Mouse (Mus musculus): ENCODE data around the gene Asf1a. TPM values are rescaled to one million over a fixed set of nuclear protein-coding genes. Genes with fewer than 3 reads are reported as not detected.

Gene Asf1a
- polyA plus RNA-seq, 1 experiment from 2014 or later = 169 TPM

Other genes starting within 250 kb of the Asf1a start
- gene Cep85l, start 216.8 kb upstream of the Asf1a start, polyA plus RNA-seq (2014; fragmentation: Nextera tagmentation; extraction: Ambion mirVana) = 6.0 and 6.8 TPM in 2 replicates
- gene Mcm9, start 33.7 kb downstream of the Asf1a start, polyA plus RNA-seq (2014; fragmentation: Nextera tagmentation; extraction: Ambion mirVana) = 16.0 and 17.1 TPM in 2 replicates
- 5.1 and 5.7 TPM in 2 replicates for gene Fam184a, start 154.4 kb downstream of the Asf1a start, polyA plus RNA-seq (2014; fragmentation: Nextera tagmentation; extraction: Ambion mirVana)